Mouse (Mus musculus): ENCODE measurements around the gene Tbx6.
A peak's percentile ranks its signal among the peaks of the same experiment; 100 is the strongest.

The Tbx6 gene

DNA sequence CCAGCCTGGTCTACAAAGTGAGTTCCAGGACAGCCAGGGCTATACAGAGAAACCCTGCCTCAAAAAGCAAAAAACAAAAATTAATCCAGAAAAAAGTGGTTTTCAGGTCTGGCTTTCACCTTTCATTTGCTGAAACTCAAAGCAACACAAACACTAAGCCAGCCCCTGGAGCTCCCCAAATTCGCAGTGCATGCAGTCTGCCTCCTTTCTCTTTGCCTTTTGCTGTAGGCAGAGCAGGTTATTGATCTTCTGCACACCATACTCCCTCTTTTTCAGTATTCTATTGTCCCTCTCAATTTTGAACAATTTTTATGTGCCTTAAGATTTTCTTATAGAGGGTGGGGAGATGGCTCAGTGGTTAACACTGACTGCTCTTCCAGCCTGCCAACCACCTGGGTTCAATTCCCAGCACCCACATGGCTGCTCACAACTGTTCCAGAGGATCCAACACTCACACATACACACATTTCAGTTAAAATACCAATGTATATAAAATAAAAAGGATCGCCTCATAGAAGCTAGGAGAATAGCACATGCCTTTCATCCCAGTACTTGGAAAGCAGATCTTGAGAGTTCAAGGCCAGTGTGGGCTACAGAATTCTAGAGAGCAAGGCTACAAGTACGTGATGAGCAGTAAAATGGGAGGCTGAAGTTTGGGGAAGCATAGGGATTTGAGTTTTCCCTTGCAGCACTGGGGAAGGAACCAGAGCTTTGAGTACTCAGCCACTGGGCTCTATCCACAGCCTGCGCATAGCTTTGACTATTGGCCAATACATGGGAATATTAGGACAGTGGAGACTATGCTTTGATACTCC lies 12.4 kb downstream of the Tbx6 start:
- DNase-seq (ENCODE audit: low read depth, low spot score): no peak

DNA sequence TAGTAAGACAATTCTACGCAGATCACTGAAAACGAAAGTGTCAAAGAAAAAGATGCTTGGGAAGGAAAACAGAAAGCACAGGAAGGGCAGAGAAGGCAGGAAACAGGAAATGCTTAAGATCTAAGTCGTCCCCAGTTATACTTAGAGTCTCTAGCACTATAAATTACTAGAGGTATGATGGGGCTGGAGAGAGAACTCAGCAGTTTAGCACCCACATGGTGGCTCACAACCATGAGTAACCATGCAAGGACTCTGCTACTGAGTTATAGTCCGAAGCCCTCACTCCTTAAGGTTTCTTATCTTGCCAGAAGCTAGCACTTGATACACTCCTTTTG lies 13.0 kb downstream of the Tbx6 start:
- DNase-seq (ENCODE audit: low read depth, low spot score): no peak

DNA sequence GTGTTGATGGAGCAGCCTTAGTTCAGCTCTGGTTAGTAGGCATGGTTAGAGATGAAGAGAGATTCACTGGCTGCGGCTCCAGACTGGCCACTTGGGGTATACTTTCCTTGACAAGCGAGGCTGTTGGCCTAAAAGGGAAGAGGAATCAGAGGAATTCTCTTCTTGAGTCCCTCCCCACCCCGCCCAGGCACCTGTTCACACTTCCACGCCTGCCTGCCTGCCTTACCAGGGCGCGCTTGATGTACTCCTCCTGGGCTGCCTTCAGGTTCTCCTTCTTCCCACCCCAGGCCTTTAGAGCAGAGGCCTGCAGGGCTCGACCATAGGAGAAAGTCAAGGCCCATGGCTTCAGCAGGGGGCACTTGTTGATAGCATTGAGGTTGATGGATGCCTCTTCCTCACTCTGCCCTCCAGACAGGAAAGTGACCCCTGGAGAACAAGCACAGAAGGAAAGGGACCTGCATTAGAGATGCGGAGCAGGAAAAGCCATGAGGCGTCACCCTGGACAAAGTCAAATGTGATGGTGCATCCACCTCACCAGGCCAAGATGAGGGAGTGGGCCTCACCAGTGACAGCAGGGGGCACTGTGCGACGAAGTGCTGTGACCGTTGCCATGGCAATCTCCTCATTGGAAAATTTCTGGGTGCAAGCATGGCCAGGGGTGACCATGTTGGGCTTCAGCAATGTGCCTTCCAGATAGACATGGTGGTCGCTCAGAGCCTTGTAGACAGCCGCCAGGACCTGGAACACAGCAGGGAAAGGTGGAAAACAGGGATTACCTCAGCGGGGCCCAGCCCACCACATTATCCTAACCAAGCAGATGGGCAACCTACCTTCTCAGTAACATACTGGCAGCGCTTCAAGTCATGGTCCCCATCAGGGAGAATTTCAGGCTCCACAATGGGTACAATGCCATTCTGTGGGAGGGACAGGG lies 14.4 kb downstream of the Tbx6 start:
- DNase-seq (ENCODE audit: low read depth, low spot score): peak; percentile 53

DNA sequence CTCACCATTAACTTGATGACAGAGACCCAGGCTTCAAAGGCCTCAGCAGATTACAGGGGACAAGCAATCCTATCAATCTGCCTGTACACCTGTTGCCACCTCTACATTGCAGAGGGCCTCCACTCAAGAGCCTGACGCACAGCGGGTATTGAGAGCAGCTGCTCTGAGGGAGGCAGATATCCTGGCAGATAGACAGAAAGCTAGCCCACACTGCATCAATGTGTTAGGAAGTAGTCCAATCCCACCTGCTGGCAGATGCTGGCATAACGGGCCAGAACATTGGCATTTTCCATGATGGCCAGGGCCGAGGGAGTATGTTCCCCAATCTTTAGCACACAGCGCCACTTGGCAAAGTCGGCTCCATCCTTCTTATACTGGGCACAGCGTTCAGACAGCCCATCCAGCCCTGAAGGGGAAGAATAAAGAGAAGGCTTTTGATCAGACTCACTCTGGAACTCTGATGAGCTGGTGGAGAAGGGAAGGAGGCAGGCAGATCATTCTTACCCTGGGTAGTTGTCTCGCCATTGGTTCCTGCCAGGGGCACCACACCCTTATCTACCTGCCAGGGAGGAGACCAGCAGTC lies 15.2 kb downstream of the Tbx6 start:
- DNase-seq (ENCODE audit: low read depth, low spot score): peak; percentile 55

DNA sequence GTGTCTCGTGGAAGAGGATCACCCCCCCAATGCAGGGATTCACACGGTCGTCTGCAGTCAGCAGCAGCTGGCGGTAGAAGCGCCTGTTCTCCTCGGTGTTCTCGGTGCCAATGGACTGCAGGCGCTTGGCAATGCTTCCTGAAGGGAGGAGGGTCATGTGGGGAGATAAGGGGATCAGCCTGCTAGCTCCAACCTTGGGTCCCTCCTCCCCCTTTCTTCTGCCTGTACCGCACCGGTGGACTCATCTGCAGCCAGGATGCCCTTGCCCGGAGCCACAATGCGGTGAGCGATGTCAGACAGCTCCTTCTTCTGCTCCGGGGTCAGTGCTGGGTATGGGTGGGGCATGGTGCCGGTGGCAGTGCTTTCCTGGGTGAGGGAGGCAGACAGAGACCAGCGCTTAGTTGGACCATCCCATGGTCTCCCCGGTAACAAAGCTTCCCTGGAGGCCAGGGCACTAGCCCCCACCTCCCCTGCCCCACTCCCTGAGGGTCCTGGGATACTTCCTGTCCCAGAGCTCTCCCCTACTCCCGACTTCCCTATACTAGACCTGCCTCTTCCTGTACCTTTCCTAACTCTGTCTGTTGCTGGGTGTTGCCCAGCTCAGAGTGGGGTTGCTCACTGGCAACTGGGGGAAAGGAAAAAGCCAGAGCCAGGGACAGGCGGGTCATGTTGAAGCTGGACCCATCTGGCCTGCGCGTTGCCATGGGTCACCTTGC lies 16.3 kb downstream of the Tbx6 start, which contains the start of gene Fam57b:
Gene Fam57b, plus strand, starts transcription at position 258 of the 716 bp plus-strand sequence.
- DNase-seq (ENCODE audit: low read depth, low spot score): no peak

DNA sequence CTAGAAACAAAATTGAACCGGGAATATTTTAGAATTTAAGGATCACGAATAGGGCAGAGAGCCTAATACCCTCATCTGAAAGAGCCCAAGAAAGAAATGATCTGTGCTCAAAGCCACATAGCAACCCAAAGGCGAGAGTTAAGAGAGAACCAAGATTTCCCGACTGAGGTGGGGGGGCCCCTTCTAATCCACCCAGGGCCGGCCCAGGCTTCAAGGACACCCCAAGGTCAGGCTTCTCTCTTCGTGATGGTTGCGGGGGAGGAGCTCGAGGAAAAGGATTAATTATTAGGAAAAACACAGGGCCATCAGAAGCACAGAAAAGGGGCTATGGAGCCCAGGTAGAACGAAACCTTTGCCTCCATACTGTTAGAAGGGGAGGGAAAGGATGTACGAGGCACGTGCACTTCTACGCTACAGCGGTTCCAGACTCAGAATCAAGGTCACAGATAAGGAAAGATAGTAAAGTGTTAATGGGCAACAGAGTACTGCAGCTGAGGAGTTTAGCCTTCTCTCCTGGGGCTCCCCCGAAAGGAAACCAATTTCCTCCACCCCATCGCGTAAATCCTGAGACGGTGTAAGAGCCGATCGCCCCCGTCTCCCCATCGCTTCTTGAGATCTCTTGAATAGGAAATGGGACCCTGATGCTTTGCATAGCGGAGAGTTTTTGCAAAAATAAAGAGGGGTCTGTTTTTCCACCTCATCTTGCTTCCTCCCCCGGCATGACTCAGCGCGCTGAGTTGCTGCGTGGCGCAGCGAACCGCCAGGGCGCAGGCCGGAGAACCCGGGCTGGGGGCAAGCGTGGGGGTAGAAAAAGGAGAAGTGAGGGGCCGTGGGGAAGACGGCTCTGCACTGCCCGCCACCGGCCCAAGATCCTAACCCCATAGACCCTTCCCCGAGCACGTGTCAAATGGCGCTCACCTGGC lies 17.1 kb downstream of the Tbx6 start:
- peak; percentile 50 for DNase-seq (ENCODE audit: low read depth, low spot score)

DNA sequence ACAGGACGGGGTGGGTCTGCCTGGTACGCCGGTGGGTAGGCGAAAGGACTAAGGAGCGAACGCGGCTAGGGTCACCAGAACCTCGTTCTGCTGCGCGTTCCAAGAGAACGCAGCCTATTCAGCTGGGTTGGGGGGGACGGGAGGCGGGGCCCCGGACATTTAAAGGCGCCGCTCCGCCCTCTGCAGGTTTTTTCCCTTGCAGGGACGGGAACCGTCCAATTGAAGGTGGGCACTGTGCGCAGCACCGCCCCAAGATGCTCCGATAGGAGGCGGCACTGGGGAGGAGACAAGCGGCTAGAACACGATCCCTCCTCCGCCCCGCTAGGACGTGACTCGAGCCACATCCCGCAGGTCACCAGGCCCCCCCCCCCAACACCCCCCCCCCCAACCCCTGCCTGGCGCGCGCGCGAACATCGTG lies 17.8 kb downstream of the Tbx6 start:
- peak; percentile 99 for DNase-seq (ENCODE audit: low read depth, low spot score)

DNA sequence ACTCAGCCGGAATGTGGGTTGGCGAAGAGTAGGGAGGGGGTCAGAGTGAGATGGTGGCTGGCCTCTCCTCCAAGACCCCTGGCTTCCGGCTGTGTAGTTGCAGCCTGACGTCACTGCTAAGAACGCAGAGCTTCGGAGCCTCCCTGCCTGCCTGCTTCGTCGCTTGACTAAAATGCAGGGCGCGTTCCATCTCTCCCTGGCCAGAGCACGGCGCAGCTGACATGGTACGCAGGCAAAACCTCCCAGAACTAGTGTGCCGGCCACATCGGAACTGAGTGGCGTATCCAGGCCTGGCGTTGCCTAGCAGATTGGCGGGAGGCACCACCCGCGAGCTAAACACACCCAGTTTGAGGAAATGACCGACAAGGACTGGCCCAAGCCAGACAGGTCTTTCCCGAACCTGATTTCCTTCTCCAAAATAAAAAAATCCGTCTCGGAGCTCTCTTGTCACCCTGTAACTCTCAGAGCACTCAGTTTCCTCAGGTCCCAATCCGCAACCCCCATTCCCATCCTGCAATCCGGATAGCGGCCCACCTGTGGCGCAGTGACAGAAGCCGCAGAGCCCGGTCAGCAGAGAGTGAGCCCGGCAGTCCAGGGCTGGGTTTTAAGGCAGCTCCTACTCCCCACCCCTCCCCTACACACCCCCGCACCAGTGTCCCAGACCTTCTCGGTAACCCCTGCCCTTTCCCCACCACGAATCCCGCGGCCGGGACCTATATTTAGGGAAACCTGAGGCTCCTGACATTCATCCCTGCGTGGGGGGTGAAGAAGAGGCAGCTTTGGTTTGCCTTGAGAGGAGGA lies 18.4 kb downstream of the Tbx6 start:
- DNase-seq (ENCODE audit: low read depth, low spot score): peak; percentile 96

DNA sequence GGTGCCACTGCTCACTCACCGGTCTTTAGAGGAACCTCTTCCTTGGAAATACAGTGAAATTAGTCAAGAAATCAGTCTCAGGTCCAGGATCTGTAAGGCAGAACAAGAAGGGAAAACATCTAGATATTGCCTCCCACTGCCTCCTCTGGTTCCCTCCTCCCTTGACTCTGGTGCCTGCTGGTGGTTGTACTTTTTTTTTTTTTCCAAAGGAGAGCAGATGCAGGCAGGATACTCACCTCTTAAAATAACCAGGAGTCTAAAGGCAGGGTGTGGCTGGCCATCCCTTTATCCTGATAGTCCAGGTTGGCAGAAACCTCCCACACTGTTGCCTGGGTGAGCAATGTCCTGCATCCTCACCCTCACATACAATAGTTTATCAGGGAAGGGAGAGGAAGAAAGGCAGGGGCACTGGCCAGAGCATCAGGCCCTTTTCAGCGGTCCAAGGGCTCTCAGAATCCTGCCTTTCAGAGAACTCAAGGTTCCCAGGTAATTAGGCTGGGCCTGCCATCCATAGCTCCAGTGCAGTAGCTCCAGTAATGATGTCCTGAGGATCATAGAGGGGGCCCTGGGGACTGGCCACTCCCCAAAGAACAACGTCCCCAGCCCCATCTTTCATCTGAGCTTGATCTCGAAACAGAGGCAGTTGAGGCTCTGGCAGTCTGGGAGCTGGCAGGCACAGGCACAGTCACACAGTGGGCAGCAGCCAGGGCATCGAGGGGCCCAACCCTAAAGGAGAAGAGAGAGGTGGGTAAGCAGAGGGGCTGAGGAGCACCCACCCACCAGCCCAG lies 19.2 kb downstream of the Tbx6 start:
- no peak for DNase-seq (ENCODE audit: low read depth, low spot score)

DNA sequence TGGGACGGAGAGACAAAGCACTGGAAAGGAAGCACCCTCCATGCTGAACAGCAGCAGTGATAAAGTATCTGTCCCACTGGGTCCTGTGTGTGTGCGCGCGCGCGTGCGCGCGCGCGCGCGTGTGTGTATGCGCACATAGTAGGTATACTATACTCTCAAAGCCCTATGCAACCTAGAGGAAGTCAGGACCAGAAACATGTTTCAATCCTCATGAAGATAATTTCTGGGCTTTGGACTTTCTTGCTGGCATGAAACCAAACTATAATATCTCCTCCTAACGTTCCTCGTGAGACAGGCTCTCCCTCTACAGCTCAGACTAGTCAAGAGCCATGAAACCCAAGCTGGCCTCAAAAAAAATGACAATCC lies 19.8 kb downstream of the Tbx6 start:
- no peak for DNase-seq (ENCODE audit: low read depth, low spot score)

DNA sequence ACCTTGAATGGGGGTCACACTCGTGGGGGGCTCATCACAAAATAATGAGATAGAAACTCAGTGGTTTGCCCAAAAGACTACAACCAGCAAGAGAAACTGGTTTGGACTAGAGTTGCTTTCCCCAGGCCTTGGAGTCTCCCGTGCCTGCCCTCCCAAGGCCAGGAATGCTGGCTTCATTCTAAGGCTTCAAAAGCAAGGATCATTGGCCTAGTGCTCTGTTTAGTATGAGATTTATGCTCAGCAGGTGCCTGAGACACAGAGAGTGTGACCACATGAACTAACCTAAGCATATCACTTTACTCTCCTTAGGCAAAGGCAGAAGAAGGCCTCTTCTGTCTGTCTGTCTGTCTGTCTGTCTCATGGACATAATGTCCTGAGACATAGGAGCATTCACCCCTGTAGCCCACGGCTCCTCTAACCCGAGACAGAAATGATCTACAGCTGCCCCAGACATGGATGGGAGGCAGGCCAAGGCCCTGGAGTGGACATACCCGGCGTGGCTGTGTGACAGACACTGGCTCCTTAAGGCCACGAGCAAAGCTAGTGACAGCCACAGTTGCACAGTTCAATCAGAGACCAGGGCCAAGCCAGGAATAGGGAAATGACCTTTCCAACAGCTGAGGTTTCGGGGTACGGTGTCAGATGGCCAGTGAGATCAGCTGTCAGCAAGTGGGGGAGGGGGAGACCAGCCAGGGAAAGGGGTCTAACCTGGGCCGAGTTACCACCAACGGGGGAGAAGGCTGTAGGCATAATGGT lies 21.0 kb downstream of the Tbx6 start:
- no peak for DNase-seq (ENCODE audit: low read depth, low spot score)

DNA sequence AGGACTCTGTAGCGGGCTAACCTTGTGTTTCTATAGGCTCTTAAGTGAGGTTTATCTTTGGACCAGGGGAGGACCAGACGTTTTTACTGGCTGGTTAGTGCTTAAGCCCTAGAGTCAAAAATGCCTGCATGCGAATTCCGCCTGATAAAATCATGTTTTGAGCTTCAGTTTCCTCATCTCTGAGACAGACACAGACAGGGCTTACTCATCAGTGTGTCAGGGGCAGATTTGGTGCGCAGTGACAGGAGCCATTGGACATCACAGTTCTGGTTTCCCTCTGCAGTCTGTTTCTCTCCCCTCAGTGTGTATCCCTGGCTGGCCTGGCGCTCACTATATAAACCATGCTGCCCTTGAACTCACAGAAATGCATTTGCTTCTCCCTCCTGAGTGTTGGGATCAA lies 21.9 kb downstream of the Tbx6 start:
- DNase-seq (ENCODE audit: low read depth, low spot score): no peak

DNA sequence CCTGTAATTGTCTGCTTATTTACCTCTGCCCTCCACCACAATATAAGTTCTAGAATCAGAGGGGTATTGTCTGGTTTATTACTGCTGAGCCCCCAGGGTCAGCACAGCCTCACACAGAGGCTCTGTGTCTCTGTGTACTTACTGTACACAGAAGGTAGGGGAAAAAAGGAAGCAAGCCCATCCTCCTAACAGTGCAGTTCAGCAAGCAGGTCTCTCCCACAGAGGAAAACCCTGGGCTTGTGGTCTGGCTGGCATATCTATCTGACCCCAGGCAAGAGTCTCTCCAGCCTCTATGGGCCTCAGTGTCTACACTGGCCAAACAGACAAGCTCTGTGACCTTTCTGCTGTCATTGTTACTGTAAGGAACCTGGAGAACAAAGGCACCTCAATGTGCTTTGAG lies 22.5 kb downstream of the Tbx6 start:
- no peak for DNase-seq (ENCODE audit: low read depth, low spot score)

DNA sequence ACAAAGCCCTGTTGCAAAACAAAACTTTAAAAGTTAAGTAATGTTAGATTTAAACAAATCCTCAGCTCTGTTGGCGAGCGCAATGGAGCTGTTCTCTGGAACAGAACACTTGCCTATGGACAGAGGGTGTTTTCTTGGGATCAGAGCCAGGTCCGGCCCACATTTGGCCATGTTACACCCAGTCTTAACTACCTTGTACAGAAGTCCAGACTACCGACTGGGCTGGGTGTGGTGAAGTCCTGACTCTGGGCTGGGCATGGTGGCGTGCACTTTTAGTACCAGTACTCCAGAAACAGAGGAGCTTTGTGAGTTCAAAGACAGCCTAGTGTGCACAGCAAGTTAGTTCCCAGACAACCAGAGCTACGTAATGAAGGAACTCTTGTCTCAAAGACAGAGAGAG lies 25.7 kb downstream of the Tbx6 start:
- DNase-seq (ENCODE audit: low read depth, low spot score): no peak

DNA sequence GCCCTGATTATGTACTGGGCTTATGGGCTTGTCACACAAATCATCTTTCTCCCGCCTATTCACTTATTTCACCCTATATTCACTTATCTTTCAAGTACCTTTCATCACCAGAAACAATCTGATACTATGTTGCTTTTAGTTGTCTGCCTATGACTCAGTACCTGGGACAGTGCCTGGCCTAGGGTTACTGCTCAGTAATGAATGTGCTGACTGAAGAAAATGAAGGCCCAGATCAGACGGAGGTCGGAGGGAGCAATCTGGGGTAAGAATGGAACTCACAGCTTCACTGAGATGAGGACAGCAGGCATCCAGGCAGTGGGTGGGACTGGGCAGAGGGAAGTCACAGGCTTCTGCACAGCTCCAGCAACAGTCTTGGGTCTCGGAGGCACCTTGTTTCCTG lies 26.1 kb downstream of the Tbx6 start:
- DNase-seq (ENCODE audit: low read depth, low spot score): no peak

DNA sequence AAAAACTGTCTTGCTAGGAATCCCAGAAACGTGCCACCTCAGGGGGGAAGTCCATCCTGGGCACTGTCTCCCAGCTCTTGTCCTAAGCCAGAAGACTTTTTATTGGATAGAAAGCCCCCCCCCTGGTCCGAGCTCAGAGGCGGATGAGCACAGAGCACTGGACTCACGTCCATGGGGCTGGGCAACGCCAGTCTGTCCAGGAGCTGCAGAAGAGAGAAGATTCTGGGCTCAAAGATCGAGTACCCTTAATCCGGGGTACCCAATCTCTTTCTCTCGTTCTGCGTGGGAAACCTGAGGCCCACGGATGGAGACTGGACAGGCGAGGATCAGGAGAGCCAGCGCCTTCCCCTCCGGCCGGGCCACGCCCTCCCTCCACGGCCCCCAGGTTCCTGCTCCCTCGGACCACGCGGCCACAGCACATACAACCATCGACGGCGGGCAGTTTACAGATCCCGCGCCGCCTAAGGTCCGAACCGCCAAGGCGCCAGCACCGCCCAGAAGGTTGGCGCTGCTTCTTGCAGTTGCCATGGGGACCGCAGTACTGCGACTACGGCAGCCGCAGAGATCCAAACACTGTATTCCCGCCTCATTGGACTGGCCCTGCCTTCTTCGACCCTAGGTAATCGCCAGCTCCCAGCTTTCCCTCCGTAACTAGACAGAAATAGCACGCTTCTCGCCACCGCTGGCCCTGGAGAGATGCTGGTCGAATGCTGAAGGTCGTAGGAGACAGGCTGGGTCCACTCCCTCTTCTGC lies 27.6 kb downstream of the Tbx6 start:
- peak; percentile 94 for DNase-seq (ENCODE audit: low read depth, low spot score)

DNA sequence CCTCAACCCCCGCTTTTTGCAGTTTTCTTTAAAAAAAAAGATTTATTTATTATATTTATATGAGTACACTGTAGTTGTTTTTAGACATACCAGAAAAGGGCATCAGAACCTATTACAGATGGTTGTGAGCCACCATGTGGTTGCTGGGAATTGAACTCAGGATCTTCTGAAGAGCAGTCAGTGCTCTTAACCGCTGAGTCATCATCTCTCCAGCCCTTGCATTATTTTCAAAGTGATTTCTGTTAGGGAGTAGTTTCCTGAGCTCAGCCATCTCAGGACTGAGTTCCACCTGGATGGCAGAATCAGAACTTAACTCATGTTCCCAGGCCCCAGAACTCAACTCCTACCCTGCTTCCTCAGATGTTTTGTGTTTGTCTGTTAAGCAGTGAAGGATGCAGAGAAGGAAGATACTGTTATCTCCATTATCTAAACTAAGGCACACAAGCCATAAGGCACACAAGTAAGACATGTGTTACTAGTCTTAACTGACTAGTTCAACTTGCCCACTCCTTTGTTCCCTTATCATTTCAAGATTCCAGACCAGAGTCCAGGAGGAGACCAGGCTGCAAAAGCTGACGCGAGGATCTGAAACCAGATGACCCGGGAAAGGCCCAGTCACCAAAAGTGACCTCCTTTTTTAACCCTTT lies 28.6 kb downstream of the Tbx6 start:
- DNase-seq (ENCODE audit: low read depth, low spot score): no peak

Data from ZHBTc4 (cell line).